Mouse (Mus musculus): ENCODE measurements around the gene Gak. TPM values are rescaled to one million over a fixed set of nuclear protein-coding genes. Genes with fewer than 3 reads are reported as not detected.

Gak gene
- total RNA-seq, 1 experiment from 2014 or later = 96.3 TPM

DNA sequence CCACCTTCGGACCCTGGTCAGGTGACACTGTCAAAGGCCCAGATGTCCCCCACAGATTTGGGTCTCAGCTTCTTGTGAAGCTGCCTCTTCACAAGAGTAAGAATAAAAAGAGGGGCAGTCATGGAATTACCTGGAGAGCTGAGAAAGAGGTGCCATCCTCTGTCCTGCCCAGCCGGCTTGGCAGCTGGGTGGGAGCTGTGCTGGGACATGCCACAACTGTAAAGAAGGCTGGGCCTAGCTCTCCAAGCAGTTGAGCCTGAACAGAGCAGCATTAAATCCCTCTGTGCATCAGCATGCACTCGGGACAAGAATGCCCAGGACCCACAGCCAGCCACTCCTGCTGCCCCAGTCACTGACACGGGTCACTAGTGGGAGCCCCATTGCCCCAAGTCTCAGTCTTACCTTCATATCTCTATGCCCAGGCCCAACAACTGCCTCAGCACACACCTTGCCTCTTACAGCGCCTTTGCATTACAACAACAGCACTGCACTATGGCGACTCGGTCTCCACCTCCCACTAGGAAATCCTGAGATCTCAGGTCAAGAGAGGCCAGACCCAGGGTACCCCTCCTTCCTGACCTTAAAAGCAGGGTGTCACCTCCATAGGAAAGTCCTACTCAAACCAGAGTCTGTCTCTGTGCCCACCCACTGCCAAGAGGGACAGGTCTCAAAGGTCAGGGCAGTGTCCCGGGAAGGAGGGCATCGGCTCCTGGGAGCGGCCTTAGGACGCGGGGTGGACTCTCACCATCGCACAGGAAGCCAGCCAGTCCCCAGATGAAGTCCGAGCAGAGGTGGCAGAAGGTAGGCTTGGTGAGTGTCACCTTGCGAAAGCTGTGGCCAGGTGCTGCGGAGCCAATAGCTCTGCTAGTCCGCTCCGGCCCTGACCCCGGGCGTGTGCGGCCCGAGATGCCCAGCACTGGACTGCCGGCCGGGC, 30.4 kb upstream of the Gak start, which contains the start of gene Idua:
TSS of gene Idua (plus strand) at position 634 of the 934 bp plus-strand sequence.
- peak in 1 of 2 experiments; percentile 13; a peak in 2 of 4 replicates for ATAC-seq (replicated peaks in 1 of 2; ENCODE audit: insufficient read depth in 1 of 2, low FRiP score in 2 of 2, low TSS enrichment in 1 of 2, low read depth in 1 of 2, poor library complexity in 2 of 2, severe bottlenecking in 2 of 2)

GRCm38 (mm10) chr5:108658611-108659010, 29.1 kb upstream of the Gak start:
- no peak for ATAC-seq (replicated peaks in 1 of 2; ENCODE audit: insufficient read depth in 1 of 2, low FRiP score in 2 of 2, low TSS enrichment in 1 of 2, low read depth in 1 of 2, poor library complexity in 2 of 2, severe bottlenecking in 2 of 2)

GRCm38 (mm10) chr5:108657406-108657805, 27.9 kb upstream of the Gak start:
- no peak for ATAC-seq (replicated peaks in 1 of 2; ENCODE audit: insufficient read depth in 1 of 2, low FRiP score in 2 of 2, low TSS enrichment in 1 of 2, low read depth in 1 of 2, poor library complexity in 2 of 2, severe bottlenecking in 2 of 2)

GRCm38 (mm10) chr5:108655891-108656650, 26.5 kb upstream of the Gak start:
- ATAC-seq (replicated peaks in 1 of 2; ENCODE audit: insufficient read depth in 1 of 2, low FRiP score in 2 of 2, low TSS enrichment in 1 of 2, low read depth in 1 of 2, poor library complexity in 2 of 2, severe bottlenecking in 2 of 2) = no peak

DNA sequence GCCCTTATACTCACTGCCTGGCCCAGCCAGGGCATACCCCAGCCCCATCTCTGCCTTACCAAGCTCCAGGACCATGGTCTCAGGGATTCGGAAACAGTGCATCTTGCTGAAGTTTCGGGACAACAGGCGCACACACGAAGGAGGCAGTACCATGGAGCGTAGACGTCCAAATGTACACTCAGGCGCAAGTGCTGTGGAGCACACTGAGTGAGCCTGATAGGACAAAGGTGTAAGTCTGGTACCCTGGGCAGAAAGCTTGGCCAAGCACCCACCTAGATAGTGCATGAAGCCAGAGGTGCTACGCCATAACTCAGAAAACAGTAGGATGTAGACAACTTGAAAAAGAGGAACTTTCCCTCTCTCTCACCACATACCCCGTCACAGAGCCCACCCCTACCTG, 25.8 kb upstream of the Gak start:
- 0 out of 4 replicates have a peak, but pooled peaks of 1 of the 2 experiments have one; percentile 12 for ATAC-seq (replicated peaks in 1 of 2; ENCODE audit: insufficient read depth in 1 of 2, low FRiP score in 2 of 2, low TSS enrichment in 1 of 2, low read depth in 1 of 2, poor library complexity in 2 of 2, severe bottlenecking in 2 of 2)

DNA sequence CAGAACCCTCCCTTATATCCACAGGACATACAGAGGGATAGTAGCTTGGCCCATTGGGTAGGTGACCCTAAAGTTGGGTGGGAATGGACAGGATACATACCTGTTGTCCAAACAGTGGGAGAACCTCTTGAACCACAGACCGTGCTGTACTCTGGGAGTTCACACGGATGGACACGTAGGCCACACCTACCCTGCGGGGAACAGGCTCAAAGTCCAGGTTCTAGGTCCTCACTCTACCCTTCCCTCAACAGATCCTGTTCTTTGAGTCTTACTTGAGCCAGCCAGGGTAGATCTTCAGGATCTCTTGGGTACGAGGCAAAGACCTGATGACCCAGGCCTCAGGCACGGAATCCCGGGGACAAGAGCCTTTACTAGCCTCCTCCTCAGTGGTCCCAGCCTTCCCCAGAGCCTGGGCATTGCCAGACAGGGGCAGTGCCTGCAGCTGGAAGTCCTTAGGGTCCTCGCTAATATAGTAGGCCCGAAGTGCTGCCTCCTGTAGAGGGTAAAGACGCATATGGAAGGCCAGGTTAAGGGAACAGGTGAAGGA, 25.0 kb upstream of the Gak start:
- no peak for ATAC-seq (replicated peaks in 1 of 2; ENCODE audit: insufficient read depth in 1 of 2, low FRiP score in 2 of 2, low TSS enrichment in 1 of 2, low read depth in 1 of 2, poor library complexity in 2 of 2, severe bottlenecking in 2 of 2)

DNA sequence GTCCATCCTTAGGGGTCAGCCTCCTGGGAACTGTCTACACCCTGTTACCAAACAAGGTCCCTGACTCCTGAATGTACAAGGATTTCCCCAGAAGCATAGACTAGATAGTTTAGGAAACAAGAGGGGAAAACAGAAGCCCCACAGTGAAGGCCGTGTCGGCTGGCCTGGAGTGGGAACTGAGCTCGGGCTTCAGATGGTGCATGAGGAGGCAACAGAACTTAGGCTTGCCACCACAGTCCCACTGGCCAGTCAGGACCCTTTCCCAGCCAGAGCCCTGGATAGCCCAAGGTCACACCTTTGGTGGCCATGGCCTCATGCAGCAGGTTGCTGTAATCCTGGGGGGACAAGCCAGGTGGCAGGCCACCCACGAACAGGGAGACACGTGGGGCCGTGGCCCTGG, 23.8 kb upstream of the Gak start:
- ATAC-seq (replicated peaks in 1 of 2; ENCODE audit: insufficient read depth in 1 of 2, low FRiP score in 2 of 2, low TSS enrichment in 1 of 2, low read depth in 1 of 2, poor library complexity in 2 of 2, severe bottlenecking in 2 of 2) = no peak

DNA sequence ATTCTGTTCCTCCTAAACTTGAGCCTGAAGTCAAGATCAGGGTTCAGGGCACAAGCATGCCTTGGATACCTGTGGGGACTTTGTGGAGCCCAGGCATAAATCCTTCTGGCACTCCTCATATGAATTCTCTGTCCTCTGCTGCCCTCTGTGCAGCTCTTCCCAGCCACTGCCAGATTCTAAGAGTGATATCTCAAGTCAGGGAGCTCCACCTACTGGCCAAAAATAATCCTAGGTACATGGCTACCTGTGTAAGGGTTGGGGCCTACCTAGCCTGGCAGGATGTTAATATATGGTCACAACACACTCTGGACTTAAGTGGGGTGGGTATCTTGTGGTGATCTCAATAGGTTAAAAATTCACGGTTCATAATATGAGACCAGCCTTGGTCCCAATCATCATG, 22.3 kb upstream of the Gak start:
- peak; percentile 65 to 82; a peak in 3 of 4 replicates for ATAC-seq (replicated peaks in 1 of 2; ENCODE audit: insufficient read depth in 1 of 2, low FRiP score in 2 of 2, low TSS enrichment in 1 of 2, low read depth in 1 of 2, poor library complexity in 2 of 2, severe bottlenecking in 2 of 2)

- no peak for ATAC-seq (replicated peaks in 1 of 2; ENCODE audit: insufficient read depth in 1 of 2, low FRiP score in 2 of 2, low TSS enrichment in 1 of 2, low read depth in 1 of 2, poor library complexity in 2 of 2, severe bottlenecking in 2 of 2)
These were observed 21.7 kb upstream of the Gak start for GRCm38 (mm10) chr5:108651136-108651720.

- ATAC-seq (replicated peaks in 1 of 2; ENCODE audit: insufficient read depth in 1 of 2, low FRiP score in 2 of 2, low TSS enrichment in 1 of 2, low read depth in 1 of 2, poor library complexity in 2 of 2, severe bottlenecking in 2 of 2) = no peak
These were observed 20.8 kb upstream of the Gak start for GRCm38 (mm10) chr5:108650341-108650740.

- no peak for ATAC-seq (replicated peaks in 1 of 2; ENCODE audit: insufficient read depth in 1 of 2, low FRiP score in 2 of 2, low TSS enrichment in 1 of 2, low read depth in 1 of 2, poor library complexity in 2 of 2, severe bottlenecking in 2 of 2)
These were observed 19.5 kb upstream of the Gak start for GRCm38 (mm10) chr5:108648937-108649576.

- ATAC-seq (replicated peaks in 1 of 2; ENCODE audit: insufficient read depth in 1 of 2, low FRiP score in 2 of 2, low TSS enrichment in 1 of 2, low read depth in 1 of 2, poor library complexity in 2 of 2, severe bottlenecking in 2 of 2) = no peak
These were observed 18.4 kb upstream of the Gak start for GRCm38 (mm10) chr5:108647820-108648465.

- ATAC-seq (replicated peaks in 1 of 2; ENCODE audit: insufficient read depth in 1 of 2, low FRiP score in 2 of 2, low TSS enrichment in 1 of 2, low read depth in 1 of 2, poor library complexity in 2 of 2, severe bottlenecking in 2 of 2) = no peak
These were observed 17.8 kb upstream of the Gak start for GRCm38 (mm10) chr5:108647311-108647710.

DNA sequence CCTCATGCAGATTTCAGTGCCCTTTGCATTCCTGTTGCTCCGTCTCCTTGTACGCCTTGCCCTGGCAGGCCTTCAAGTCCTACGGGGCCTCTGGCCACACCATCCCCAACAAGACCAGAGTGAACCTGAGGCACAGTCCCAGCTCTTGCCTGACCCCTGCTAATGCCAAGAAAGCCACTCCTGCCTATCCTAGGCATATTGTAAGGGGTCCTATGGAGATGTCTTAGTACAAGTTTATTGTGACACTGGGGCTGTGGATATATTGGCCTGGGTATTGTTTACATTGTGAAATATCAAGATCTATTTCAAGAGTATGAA, 16.7 kb upstream of the Gak start:
- no peak for ATAC-seq (replicated peaks in 1 of 2; ENCODE audit: insufficient read depth in 1 of 2, low FRiP score in 2 of 2, low TSS enrichment in 1 of 2, low read depth in 1 of 2, poor library complexity in 2 of 2, severe bottlenecking in 2 of 2)

GRCm38 (mm10) chr5:108645651-108646342, 16.2 kb upstream of the Gak start:
- ATAC-seq (replicated peaks in 1 of 2; ENCODE audit: insufficient read depth in 1 of 2, low FRiP score in 2 of 2, low TSS enrichment in 1 of 2, low read depth in 1 of 2, poor library complexity in 2 of 2, severe bottlenecking in 2 of 2) = no peak

- ATAC-seq (replicated peaks in 1 of 2; ENCODE audit: insufficient read depth in 1 of 2, low FRiP score in 2 of 2, low TSS enrichment in 1 of 2, low read depth in 1 of 2, poor library complexity in 2 of 2, severe bottlenecking in 2 of 2) = no peak
These were observed 14.1 kb upstream of the Gak start for GRCm38 (mm10) chr5:108643674-108644073.

All from hematopoietic stem cell, adult 5-6 weeks (primary cell).